Mouse (Mus musculus): ENCODE results near the gene Rad23b.

- TF ChIP-seq CTCF (IDR thresholded peaks at IDR 0.05; ENCODE audit: control insufficient read depth, insufficient read depth, low read length), result no peak
- TF ChIP-seq POLR2A (IDR thresholded peaks at IDR 0.05; ENCODE audit: borderline replicate concordance, control insufficient read depth, low read depth, low read length), result no peak
Observed at GRCm38 (mm10) chr4:55371355-55371754, 21.5 kb downstream of the Rad23b start.

All from bone marrow, adult 2 months (tissue).